Mouse (Mus musculus) olfactory bulb, adult 2 months (tissue): ENCODE measurements around the gene Kifc5b.

Experiments used
- CTCF ChIP-seq: fragments of 200-500 bp; IDR thresholded peaks from 2 replicates; pipeline ENCODE4 v1.5.1; 2012; ENCODE audit warnings: low read depth, mild to moderate bottlenecking, low read length, moderate library complexity; ENCODE audit not compliant: insufficient read depth
- POLR2A ChIP-seq: fragments of 200-500 bp; IDR thresholded peaks from 2 replicates; pipeline ENCODE4 v1.6.1; 2012; ENCODE audit warnings: mild to moderate bottlenecking, low read depth, low read length, moderate library complexity; ENCODE audit not compliant: insufficient read depth

DNA sequence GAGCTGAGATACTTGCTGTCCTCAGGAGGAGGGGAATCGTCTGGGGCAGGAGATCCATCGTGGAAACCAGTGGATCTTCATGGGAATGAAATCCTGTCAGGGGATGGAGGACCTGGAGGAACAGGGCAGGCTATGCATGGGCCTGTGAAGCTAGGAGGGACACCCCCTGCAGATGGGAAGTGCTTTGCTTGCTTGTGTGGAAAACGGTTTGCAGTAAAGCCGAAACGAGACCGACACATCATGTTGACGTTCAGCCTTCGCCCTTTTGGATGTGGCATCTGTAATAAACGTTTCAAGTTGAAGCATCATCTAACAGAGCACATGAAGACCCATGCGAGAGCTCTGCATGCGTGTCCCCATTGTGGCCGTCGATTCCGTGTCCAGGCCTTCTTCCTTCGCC lies 57.7 kb downstream of the Kifc5b start:
- TF ChIP-seq CTCF (no peak), POLR2A (no peak)
